Mouse (Mus musculus) adrenal gland, postnatal 14 days (tissue): ENCODE measurements around the gene Ctnnd1. TPM values are rescaled to one million over a fixed set of nuclear protein-coding genes. Genes with fewer than 3 reads are reported as not detected.

Experiments
- DNase-seq: peaks from one replicate; pipeline ENCODE4 v3.0.0; 2021; ENCODE audit warnings: mixed read lengths
- total RNA-seq: library from RNA; stranded (reverse); gene quantifications from 2 replicates; pipeline ENCODE4 v1.2.3, GENCODE M21; 2021

The Ctnnd1 gene
- total RNA-seq, 1 experiment from 2014 or later, result 134 TPM

GRCm38 (mm10) chr2:84607842-84608241 lies 42.7 kb downstream of the Ctnnd1 start:
- DNase-seq, result no peak

DNA sequence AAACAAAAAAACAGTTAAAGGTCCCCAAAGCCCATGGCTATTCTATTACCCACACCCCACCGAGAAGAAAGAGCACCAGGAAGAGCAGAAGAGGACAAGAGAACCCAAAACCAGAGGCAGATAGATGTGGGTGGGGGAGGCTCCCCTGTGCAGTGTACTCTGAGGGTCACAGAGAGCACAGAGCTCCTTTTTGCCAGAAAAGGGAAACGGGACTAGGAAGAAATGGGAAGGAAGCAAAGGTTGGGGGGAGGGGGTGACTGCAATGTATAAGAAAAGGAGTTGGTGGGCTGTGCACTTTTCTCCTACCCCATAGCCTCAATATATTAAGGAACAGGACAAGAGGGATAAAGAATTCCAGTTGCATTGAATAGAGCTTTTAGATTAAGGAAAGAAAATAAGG lies 49.6 kb downstream of the Ctnnd1 start:
- DNase-seq, result no peak

DNA sequence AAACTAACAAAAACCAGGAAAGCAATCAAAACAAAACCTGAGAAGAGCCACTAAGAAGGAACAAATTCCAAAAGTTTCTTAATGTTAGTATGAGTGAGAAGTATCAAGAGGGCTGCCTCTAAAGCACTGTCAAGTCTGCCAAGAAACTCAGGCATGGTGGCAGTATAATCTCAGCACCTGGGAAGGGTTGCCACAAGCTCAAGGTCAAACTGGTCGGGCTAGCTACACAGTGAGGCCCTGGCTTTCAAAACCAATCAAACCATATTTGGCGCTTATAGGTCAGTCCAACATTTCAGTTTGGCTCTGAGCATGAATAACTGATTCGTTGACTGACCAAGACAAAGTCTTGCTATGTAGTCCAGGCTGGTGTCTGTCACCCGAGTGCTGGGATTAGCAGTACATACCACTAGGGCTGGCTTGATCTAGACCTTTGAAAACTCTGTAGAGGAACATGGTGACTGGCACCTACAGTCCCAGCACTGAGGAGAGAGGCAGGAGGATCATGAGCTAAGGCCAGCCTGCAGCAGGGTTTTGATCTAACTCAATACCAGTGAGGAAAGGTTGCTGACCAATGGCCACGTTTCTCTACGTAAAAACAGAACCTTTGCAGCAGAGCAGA lies 51.2 kb downstream of the Ctnnd1 start:
- DNase-seq, result no peak

- DNase-seq, result no peak
Measured at GRCm38 (mm10) chr2:84597123-84597522, 53.4 kb downstream of the Ctnnd1 start.

DNA sequence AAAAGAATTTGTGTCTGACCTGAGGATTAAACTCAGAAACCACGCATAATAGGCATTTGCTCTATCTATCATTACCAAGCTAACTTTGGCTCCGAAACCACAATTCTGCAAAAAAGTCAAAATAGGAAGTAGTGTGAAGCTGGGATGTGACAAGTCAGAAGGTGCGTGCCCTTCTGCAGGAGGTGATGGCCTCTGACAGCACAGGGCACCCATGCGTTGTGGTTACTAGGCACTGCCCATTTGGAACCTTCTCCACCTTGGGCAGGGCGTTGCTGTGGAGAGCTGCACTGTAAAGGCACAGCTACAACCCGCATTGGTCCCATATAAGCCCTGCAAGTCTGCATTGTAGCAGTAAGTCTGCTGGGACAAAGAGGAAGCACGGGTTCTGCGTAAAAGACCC lies 57.8 kb downstream of the Ctnnd1 start:
- DNase-seq, result no peak

GRCm38 (mm10) chr2:84585700-84586099 lies 64.9 kb downstream of the Ctnnd1 start:
- no peak for DNase-seq

- no peak for DNase-seq
Measured at GRCm38 (mm10) chr2:84582286-84582685, 68.3 kb downstream of the Ctnnd1 start.

DNA sequence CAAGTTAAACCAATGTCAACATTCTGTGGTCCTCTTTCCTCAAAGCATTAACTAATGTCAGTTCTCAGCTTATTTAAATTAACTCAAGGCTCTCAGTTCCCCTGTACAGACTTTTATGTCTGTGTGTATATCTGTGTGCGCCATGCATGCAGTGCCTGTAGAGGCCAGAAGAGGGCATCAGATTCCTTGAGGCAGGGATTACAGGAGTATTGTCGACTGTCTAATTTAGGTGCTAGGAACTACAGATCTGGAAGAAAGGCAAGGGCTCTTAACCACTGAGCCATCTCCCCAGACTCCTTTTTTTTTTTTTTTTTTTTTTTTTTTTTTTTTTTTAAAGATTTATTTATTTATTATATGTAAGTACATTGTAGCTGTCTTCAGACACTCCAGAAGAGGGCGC lies 69.4 kb downstream of the Ctnnd1 start:
- DNase-seq, result no peak

GRCm38 (mm10) chr2:84579311-84579710 lies 71.3 kb downstream of the Ctnnd1 start:
- DNase-seq, result no peak

DNA sequence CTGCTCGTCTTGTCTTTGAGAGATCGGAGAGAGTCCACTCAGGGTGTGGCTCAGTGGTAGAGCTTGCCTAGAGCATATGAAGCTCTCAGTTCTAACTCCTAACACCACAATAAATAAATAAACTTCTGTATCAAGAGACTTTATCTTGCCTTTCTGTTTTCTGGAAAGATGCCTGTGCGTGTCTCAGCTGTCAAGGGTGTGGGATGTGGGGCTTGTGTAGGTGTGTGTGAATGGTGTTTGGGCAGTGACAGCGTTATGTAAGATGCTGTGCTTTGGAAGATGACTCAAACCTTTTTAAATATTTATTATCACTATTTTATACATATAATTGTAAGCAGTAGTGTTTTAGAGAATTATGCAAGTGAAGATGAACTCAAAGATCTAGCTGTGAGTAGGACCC lies 76.4 kb downstream of the Ctnnd1 start:
- DNase-seq, result no peak

GRCm38 (mm10) chr2:84556888-84557514 lies 93.6 kb downstream of the Ctnnd1 start:
- peak; percentile 31 for DNase-seq

- DNase-seq, result no peak
Measured at GRCm38 (mm10) chr2:84551390-84552100, 99.0 kb downstream of the Ctnnd1 start.

Other genes starting within 250 kb of the Ctnnd1 start
- gene Calcrl, start 225.4 kb downstream of the Ctnnd1 start, total RNA-seq, result 28.1 and 38.0 TPM in 2 replicates
- 39.4 and 44.2 TPM in 2 replicates for gene Tfpi, start 174.0 kb downstream of the Ctnnd1 start, total RNA-seq
- not detected in 2 replicates for gene Btbd18, start 8.3 kb upstream of the Ctnnd1 start, total RNA-seq
- 44.8 and 47.8 TPM in 2 replicates for gene Selenoh, start 20.0 kb upstream of the Ctnnd1 start, total RNA-seq
- gene Gm28635, start 27.3 kb upstream of the Ctnnd1 start, total RNA-seq, result not detected in 2 replicates
- gene Med19, start 27.6 kb upstream of the Ctnnd1 start, total RNA-seq, result 20.9 and 21.4 TPM in 2 replicates
- 102 and 103 TPM in 2 replicates for gene Tmx2, start 28.4 kb upstream of the Ctnnd1 start, total RNA-seq
- 52.8 and 58.1 TPM in 2 replicates for gene Zdhhc5, start 64.4 kb upstream of the Ctnnd1 start, total RNA-seq
- gene Clp1, start 76.6 kb upstream of the Ctnnd1 start, total RNA-seq, result 14.5 and 15.7 TPM in 2 replicates
- gene Ypel4, start 83.3 kb upstream of the Ctnnd1 start, total RNA-seq, result 6.5 and 8.6 TPM in 2 replicates
- 5.2 and 5.3 TPM in 2 replicates for gene Gm19426, start 92.9 kb upstream of the Ctnnd1 start, total RNA-seq
- 73.1 and 93.2 TPM in 2 replicates for gene Serping1, start 124.7 kb upstream of the Ctnnd1 start, total RNA-seq
- 45.6 and 48.7 TPM in 2 replicates for gene Ube2l6, start 148.1 kb upstream of the Ctnnd1 start, total RNA-seq
- not detected in 2 replicates for gene Smtnl1, start 171.9 kb upstream of the Ctnnd1 start, total RNA-seq
- 54.2 and 73.7 TPM in 2 replicates for gene Timm10, start 176.2 kb upstream of the Ctnnd1 start, total RNA-seq
- 5.2 and 9.3 TPM in 2 replicates for gene Slc43a1, start 188.1 kb upstream of the Ctnnd1 start, total RNA-seq
- gene Rtn4rl2, start 235.9 kb upstream of the Ctnnd1 start, total RNA-seq, result 1.6 and 2.6 TPM in 2 replicates